Mouse (Mus musculus) bone marrow macrophage, adult 2 months (primary cell): ENCODE measurements around the gene Lekr1. TPM values are rescaled to one million over a fixed set of nuclear protein-coding genes. Genes with fewer than 3 reads are reported as not detected.

ENCODE experiments used
- H3K27ac ChIP-seq: 2 replicates; pipeline ENCODE4 v1.5.1; 2012; ENCODE audit warnings: low read depth, low read length; ENCODE audit not compliant: insufficient read depth
- H3K4me1 ChIP-seq: 2 replicates; pipeline ENCODE4 v1.6.1; 2012; ENCODE audit warnings: low read length; ENCODE audit not compliant: control insufficient read depth, insufficient read depth
- H3K4me3 ChIP-seq: 2 replicates; pipeline ENCODE4 v1.5.1; 2012; ENCODE audit warnings: mild to moderate bottlenecking, low read length, moderate library complexity; ENCODE audit not compliant: insufficient read depth
- CTCF ChIP-seq: IDR thresholded peaks from 2 replicates; pipeline ENCODE4 v1.5.1; 2012; ENCODE audit warnings: low read depth, mild to moderate bottlenecking, low read length, moderate library complexity
- POLR2A ChIP-seq: IDR thresholded peaks from 2 replicates; pipeline ENCODE4 v1.6.1; 2012; ENCODE audit warnings: mild to moderate bottlenecking, low read depth, low read length, borderline replicate concordance
- polyA plus RNA-seq: library from polyadenylated mRNA; stranded (reverse); fragments of >200 nt; gene quantifications from 2 replicates; pipeline ENCODE4 v1.2.4, GENCODE M21; 2012; ENCODE audit not compliant: missing spikeins, insufficient read depth, insufficient read length

The Lekr1 gene
- polyA plus RNA-seq, 1 experiment, result 2.1 TPM

DNA sequence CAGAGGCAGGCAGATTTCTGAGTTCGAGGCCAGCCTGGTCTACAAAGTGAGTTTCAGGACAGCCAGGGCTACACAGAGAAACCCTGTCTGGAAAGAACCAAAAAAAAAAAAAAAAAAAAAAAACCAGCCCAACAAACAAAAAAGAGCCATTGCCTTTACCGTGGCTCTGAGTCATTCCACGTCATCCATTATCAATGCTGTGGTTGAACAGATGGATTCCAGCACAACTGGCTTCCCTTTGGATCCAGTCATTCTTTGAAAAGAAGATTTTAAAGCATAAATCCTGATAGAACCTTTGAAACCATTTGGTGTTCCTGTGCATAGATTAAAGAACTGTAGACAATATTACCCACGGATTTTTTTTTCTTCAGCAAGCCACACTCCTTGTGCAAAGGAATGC, 32.4 kb upstream of the Lekr1 start:
- no peak overlapping the region for H3K4me3 ChIP-seq
- H3K4me1 ChIP-seq, result no peaks in the 10 kb centered on the region
- no peak overlapping the region for H3K27ac ChIP-seq
- TF ChIP-seq CTCF (no peak), POLR2A (no peak)

DNA sequence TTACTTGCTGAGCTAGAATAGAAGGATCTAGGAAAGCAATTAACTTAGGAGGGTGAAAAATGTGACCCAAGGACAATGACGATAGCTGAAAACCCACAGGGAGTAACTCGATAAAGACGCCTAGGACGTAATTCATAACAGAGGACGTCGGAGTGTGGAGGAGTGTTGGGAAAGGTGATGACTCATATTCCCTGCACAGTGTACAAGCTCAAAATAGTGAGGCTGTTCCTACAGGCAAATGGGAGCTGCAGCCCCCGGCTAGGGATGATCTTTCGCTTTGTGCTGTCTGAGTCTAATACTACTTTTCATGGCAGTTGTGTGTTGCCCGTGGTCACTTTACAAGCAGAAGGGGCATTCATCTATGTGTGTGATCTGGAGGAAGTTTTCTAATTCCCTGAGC, 30.0 kb upstream of the Lekr1 start:
- H3K4me1 ChIP-seq, result no peaks in the 10 kb centered on the region
- no peak overlapping the region for H3K4me3 ChIP-seq
- H3K27ac ChIP-seq, result no peak overlapping the region
- TF ChIP-seq POLR2A (no peak), CTCF (no peak)

DNA sequence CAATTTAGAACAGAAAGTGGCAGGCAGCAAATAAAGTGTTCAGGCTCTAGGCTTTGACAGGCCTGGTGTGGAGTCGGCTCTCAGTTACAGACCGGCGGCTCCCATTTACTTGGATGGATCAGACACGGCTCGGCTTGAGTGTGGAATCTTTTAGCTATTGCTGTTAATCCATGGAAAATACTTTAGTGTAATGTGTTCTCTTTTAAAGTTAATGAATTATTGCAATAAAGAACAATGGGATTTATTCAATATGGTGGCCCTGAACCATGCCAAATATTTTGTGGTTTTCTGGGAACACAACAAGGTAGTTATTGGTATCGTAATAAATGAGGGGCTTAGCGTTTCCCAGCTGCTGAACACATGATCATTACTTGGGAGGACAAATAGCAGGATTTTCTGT, 28.7 kb upstream of the Lekr1 start:
- Histone ChIP-seq H3K4me1 (no peaks in the 10 kb centered on the region), H3K27ac (no peak overlapping the region), H3K4me3 (no peak overlapping the region)
- TF ChIP-seq POLR2A (no peak), CTCF (no peak)

DNA sequence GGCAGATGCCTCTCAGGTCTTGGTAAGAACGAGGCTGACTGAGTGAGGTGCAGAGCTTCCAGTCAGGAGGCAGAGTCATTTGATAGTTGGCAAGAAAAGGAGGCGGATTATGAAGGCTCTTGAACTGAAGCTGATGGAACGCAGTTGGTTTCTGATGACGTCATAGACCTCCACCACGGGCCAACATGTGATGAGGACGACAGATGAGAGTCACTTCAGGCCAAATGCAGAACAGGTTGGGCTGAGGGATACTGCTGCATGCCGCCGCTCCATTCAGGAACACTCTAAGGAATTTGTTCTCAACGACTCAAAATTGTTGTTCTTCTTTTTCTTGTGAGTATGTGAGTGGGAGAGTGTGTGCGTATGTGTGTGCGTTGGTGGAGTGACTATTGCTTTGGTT, 27.1 kb upstream of the Lekr1 start:
- Histone ChIP-seq H3K4me3 (no peak overlapping the region), H3K4me1 (no peaks in the 10 kb centered on the region), H3K27ac (no peak overlapping the region)
- no peak for TF ChIP-seq CTCF
- TF ChIP-seq POLR2A, result no peak

DNA sequence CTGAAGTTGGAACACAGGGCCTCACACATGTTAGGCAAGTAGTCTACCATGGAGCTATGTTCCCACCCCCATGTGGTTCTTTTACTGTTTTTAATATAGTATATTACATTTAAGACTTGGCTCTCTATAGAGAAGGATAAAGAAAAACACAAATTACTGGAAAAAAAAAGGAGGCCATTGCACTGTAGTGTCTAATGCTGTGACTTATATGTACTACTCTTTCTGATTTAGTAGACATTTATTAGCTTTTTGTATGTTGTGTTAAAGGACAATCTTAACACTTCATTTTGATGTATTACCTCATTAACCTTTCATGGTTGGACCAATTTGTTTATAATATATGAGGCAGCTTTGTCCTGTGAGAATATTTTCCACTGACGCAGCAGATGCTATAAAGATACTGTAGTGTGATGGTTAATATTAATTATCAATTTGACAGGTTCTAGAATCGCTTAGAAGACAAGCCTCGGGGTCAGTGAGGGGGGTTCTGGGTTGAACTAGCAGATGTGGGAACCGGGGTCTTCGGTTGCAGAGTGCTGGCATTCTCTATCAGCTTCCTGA, 26.5 kb upstream of the Lekr1 start:
- Histone ChIP-seq H3K27ac (no peak overlapping the region), H3K4me3 (no peak overlapping the region), H3K4me1 (no peaks in the 10 kb centered on the region)
- TF ChIP-seq CTCF (no peak), POLR2A (no peak)

DNA sequence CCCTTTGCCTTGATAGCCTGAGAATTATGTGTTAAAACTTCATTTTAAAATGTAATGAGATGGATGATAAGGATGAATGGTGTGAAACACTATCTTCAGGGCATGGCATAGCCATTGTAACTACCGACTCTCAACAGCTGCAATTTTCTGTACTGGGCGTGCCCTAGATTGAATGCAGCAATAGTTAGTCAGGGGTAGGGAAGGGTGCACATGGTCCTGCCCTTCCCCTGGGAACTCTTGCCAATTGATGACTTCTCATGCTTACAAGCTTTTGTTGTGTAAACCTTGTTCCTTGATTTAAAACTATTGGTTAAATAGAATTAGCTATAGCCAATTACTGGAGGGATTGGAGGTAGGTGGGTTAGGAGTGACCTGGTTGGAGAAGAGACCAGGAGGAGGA, 23.1 kb upstream of the Lekr1 start:
- Histone ChIP-seq H3K27ac (no peak overlapping the region), H3K4me1 (no peaks in the 10 kb centered on the region), H3K4me3 (no peak overlapping the region)
- TF ChIP-seq POLR2A (no peak), CTCF (no peak)

DNA sequence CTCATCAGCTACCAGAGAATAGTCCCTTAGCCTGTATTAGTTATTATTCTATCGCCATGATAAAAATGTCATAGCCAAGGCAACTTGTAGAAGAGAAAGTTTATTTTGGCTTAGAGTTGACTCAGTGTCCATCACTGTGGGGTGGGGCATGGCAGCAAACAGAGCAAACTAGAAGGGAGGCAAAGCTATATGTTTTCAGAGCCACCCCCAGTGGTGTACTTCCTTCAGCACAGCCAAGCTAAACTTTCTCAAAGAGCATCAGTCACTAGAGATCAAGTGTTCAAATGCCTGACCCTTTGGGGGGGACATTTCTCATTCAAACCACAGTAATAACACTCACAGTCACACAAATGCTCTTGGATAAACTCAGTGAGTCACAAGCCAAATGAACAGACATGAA, 22.4 kb upstream of the Lekr1 start:
- no peak for TF ChIP-seq CTCF
- TF ChIP-seq POLR2A, result no peak
- H3K27ac ChIP-seq, result no peak overlapping the region

DNA sequence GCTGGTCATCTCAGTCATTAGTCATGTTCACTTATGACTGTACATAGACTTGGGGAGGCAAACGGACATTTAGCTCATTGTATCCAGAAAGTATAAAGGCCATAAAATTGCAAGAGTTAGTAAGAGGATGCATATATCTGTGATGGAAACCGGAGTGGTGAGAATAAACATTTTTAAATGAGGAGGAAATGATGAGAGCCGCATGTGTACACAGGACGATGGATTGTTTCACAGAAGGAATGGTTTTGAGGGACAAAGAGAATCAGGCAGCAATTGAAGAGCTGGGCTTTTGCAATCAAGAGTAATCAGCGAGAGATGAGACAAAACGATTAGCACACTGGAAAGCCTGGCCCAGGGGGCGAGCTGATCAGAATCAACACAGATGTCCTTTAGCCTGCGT, 18.4 kb upstream of the Lekr1 start:
- no peak overlapping the region for H3K4me3 ChIP-seq
- no peak for TF ChIP-seq POLR2A
- TF ChIP-seq CTCF, result no peak
- H3K4me1 ChIP-seq, result peaks cover 2% of the 10 kb centered on the region
- no peak overlapping the region for H3K27ac ChIP-seq

More for the DNA sequence above, 22.4 kb upstream of the Lekr1 start:
- Histone ChIP-seq H3K4me1 (no peaks in the 10 kb centered on the region), H3K4me3 (no peak overlapping the region)

DNA sequence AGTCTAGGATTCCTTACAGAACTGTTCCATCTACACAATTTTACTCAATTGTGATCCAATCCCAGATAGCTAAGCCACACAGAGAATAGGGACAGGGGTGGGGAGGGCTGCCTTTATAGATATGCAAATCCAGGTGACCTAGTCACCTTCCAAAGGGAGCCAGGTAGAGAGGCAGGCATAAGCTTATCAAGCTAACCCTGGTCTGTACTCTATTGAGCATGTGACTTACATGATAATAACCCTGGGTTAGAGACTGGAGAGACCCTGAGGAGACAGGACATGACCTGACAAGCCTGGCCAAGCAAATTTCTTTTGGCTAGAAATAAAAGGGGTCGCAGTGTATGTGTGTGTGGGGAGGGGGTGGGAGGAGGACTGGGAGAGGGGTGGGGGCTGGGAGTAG, 17.1 kb upstream of the Lekr1 start:
- H3K4me3 ChIP-seq, result no peak overlapping the region
- peaks cover 9% of the 10 kb centered on the region for H3K4me1 ChIP-seq
- TF ChIP-seq CTCF, result no peak
- TF ChIP-seq POLR2A, result no peak
- no peak overlapping the region for H3K27ac ChIP-seq

DNA sequence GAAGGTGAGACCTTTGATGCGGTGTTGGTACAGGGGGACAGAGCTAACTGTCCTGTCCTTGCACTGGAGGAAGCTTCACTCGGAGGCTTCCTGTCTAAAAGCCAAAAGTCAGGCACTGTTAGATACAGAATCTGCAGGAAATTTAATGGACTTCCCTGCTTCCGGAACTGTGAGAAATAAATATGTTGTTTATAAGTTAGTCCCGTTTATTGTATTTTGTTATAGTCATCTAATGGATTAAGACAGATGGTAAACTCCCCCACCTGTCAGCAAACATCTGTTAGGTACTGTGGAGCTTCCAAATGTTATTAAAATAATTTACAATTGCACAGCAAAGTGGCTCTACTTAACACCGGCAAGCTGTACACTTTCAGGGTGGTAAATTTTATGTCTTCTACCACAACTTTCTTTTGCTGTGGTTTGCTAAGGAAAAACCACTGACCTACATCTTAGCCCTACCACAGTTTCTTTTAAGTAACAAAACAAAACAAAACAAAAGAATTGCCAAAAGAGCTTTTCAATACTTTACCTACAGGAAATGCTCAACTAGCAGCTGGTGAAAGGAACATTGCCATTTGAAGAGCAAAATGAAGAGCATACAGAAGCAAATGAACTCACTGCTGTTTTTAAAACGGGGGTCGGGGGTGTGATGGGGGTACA, 15.7 kb upstream of the Lekr1 start:
- Histone ChIP-seq H3K4me3 (no peak overlapping the region), H3K27ac (no peak overlapping the region), H3K4me1 (peaks cover 14% of the 10 kb centered on the region)
- TF ChIP-seq CTCF (no peak), POLR2A (no peak)
